Mouse (Mus musculus): ENCODE results near the gene Zdhhc18.
"Not testable (repeated sequence)": the region's sequence is repeated elsewhere in the genome, so short reads cannot be mapped to it uniquely, and the experiment has no call there.

The Zdhhc18 gene

GRCm38 (mm10) chr4:133665118-133665517, 15.2 kb upstream of the Zdhhc18 start:
- peak; percentile 46 for DNase-seq (ENCODE audit: low read depth, low spot score)

- DNase-seq (ENCODE audit: low read depth, low spot score), result no peak
Observed at GRCm38 (mm10) chr4:133662945-133663344, 13.0 kb upstream of the Zdhhc18 start.

- DNase-seq (ENCODE audit: low read depth, low spot score), result no peak
Observed at GRCm38 (mm10) chr4:133662421-133662820, 12.5 kb upstream of the Zdhhc18 start.

GRCm38 (mm10) chr4:133660193-133661155, 10.5 kb upstream of the Zdhhc18 start:
- DNase-seq (ENCODE audit: low read depth, low spot score), result peak; percentile 97

- DNase-seq (ENCODE audit: low read depth, low spot score), result peak; percentile 20
Observed at GRCm38 (mm10) chr4:133659497-133660192, 9.7 kb upstream of the Zdhhc18 start.

GRCm38 (mm10) chr4:133658729-133659128, 8.8 kb upstream of the Zdhhc18 start:
- no peak for DNase-seq (ENCODE audit: low read depth, low spot score)

- peak; percentile 40 for DNase-seq (ENCODE audit: low read depth, low spot score)
Observed at GRCm38 (mm10) chr4:133657829-133658458, 8.0 kb upstream of the Zdhhc18 start.

GRCm38 (mm10) chr4:133656997-133657396, 7.0 kb upstream of the Zdhhc18 start:
- no peak for DNase-seq (ENCODE audit: low read depth, low spot score)

GRCm38 (mm10) chr4:133656294-133656693, 6.3 kb upstream of the Zdhhc18 start:
- no peak for DNase-seq (ENCODE audit: low read depth, low spot score)

GRCm38 (mm10) chr4:133654070-133654469, 4.1 kb upstream of the Zdhhc18 start:
- not testable (repeated sequence) for DNase-seq (ENCODE audit: low read depth, low spot score)

- DNase-seq (ENCODE audit: low read depth, low spot score), result no peak
Observed at GRCm38 (mm10) chr4:133652746-133653145, 2.8 kb upstream of the Zdhhc18 start.

GRCm38 (mm10) chr4:133651986-133652385, 2.0 kb upstream of the Zdhhc18 start:
- no peak for DNase-seq (ENCODE audit: low read depth, low spot score)

- no peak for DNase-seq (ENCODE audit: low read depth, low spot score)
Observed at GRCm38 (mm10) chr4:133651445-133651844, 1.5 kb upstream of the Zdhhc18 start.

GRCm38 (mm10) chr4:133649464-133649863, 490 bp downstream of the Zdhhc18 start:
- not testable (repeated sequence) for DNase-seq (ENCODE audit: low read depth, low spot score)

- no peak for DNase-seq (ENCODE audit: low read depth, low spot score)
Observed at GRCm38 (mm10) chr4:133645680-133646079, 4.3 kb downstream of the Zdhhc18 start.

GRCm38 (mm10) chr4:133645195-133645594, 4.8 kb downstream of the Zdhhc18 start:
- no peak for DNase-seq (ENCODE audit: low read depth, low spot score)

- DNase-seq (ENCODE audit: low read depth, low spot score), result no peak
Observed at GRCm38 (mm10) chr4:133634043-133634410, 15.9 kb downstream of the Zdhhc18 start.

GRCm38 (mm10) chr4:133633332-133634042, 16.5 kb downstream of the Zdhhc18 start:
- peak; percentile 90 for DNase-seq (ENCODE audit: low read depth, low spot score)

- peak; percentile 59 for DNase-seq (ENCODE audit: low read depth, low spot score)
Observed at GRCm38 (mm10) chr4:133632483-133633327, 17.2 kb downstream of the Zdhhc18 start.

- DNase-seq (ENCODE audit: low read depth, low spot score), result no peak
Observed at GRCm38 (mm10) chr4:133631769-133632411, 18.1 kb downstream of the Zdhhc18 start.
